Mouse (Mus musculus) left cerebral cortex, postnatal 10 days (tissue): ENCODE measurements around the gene C8g. TPM values are rescaled to one million over a fixed set of nuclear protein-coding genes. Genes with fewer than 3 reads are reported as not detected.

Experiments
- total RNA-seq, 2 experiments: library from RNA; stranded (reverse); gene quantifications; 2 replicates each; pipeline ENCODE4 v1.2.3; 2021

The C8g gene
- total RNA-seq, 2 experiments from 2014 or later = 1.2 to 2.3 TPM

Other genes with a start within 250 kb of the C8g start
- 10 to 100 TPM; 30.5 to 31.4 TPM for gene Tmem203, start 246.3 kb downstream of the C8g start, total RNA-seq
- 10 to 100 TPM; 10.8 to 14.6 TPM for gene Tprn, start 239.1 kb downstream of the C8g start, total RNA-seq
- gene Ssna1, start 229.3 kb downstream of the C8g start, total RNA-seq = 10 to 100 TPM; 72.1 to 81.0 TPM
- 10 to 100 TPM; 79.7 to 85.1 TPM for gene Anapc2, start 229.2 kb downstream of the C8g start, total RNA-seq
- gene Tmem210, start 213.6 kb downstream of the C8g start, total RNA-seq = not detected
- gene Lrrc26, start 211.8 kb downstream of the C8g start, total RNA-seq = not detected
- 100 to 1,000 TPM; 386 to 400 TPM for gene Grin1, start 182.5 kb downstream of the C8g start, total RNA-seq
- gene Man1b1, start 169.4 kb downstream of the C8g start, total RNA-seq = 10 to 100 TPM; 57.6 to 64.0 TPM
- gene Dpp7, start 145.4 kb downstream of the C8g start, total RNA-seq = 10 to 100 TPM; 24.7 to 28.5 TPM
- 10 to 100 TPM in 1 of 2 experiments, 1 to 10 TPM in 1; 6.3 to 12.1 TPM for gene Uap1l1, start 136.0 kb downstream of the C8g start, total RNA-seq
- gene Sapcd2, start 129.4 kb downstream of the C8g start, total RNA-seq = 1 to 10 TPM; 9.6 to 9.9 TPM
- 10 to 100 TPM; 12.2 to 15.6 TPM for gene Entpd2, start 105.8 kb downstream of the C8g start, total RNA-seq
- gene Npdc1, start 102.4 kb downstream of the C8g start, total RNA-seq = 100 to 1,000 TPM; 401 to 408 TPM
- under 1 TPM; 0.22 to 0.41 TPM for gene Fut7, start 78.5 kb downstream of the C8g start, total RNA-seq
- 100 to 1,000 TPM; 113 to 121 TPM for gene Abca2, start 73.0 kb downstream of the C8g start, total RNA-seq
- gene Clic3, start 44.9 kb downstream of the C8g start, total RNA-seq = under 1 TPM in 1 of 2 experiments, not detected in 1; 0.87 TPM
- 10 to 100 TPM; 72.0 to 79.5 TPM for gene Paxx, start 40.6 kb downstream of the C8g start, total RNA-seq
- 1,000 to 10,000 TPM; 1,004 to 1,053 TPM for gene Ptgds, start 31.7 kb downstream of the C8g start, total RNA-seq
- gene Lcn12, start 7.8 kb downstream of the C8g start, total RNA-seq = not detected
- gene Fbxw5, start 969 bp downstream of the C8g start, total RNA-seq = 100 to 1,000 TPM; 127 TPM
- 1 to 10 TPM; 7.8 to 8.6 TPM for gene Traf2, start 45.2 kb upstream of the C8g start, total RNA-seq
- 100 to 1,000 TPM; 181 to 191 TPM for gene Edf1, start 56.1 kb upstream of the C8g start, total RNA-seq
- gene Mamdc4, start 73.1 kb upstream of the C8g start, total RNA-seq = 1 to 10 TPM; 1.7 to 2.2 TPM
- gene Phpt1, start 73.5 kb upstream of the C8g start, total RNA-seq = 100 to 1,000 TPM; 103 to 105 TPM
- gene Ajm1, start 80.0 kb upstream of the C8g start, total RNA-seq = 100 to 1,000 TPM; 104 to 108 TPM
- 10 to 100 TPM; 81.8 to 96.7 TPM for gene Rabl6, start 106.8 kb upstream of the C8g start, total RNA-seq
- gene Ccdc183, start 116.0 kb upstream of the C8g start, total RNA-seq = not detected
- gene Tmem141, start 120.3 kb upstream of the C8g start, total RNA-seq = 10 to 100 TPM; 20.5 to 24.5 TPM
- under 1 TPM; 0.69 to 0.99 TPM for gene Fcna, start 126.3 kb upstream of the C8g start, total RNA-seq
- gene Lcn8, start 151.4 kb upstream of the C8g start, total RNA-seq = not detected
- not detected for gene Lcn5, start 156.2 kb upstream of the C8g start, total RNA-seq
- not detected for gene Lcn6, start 175.1 kb upstream of the C8g start, total RNA-seq
- gene Lcn10, start 181.0 kb upstream of the C8g start, total RNA-seq = not detected
- not detected for gene Obp2a, start 198.3 kb upstream of the C8g start, total RNA-seq
- 10 to 100 TPM; 80.8 to 95.4 TPM for gene Bmyc, start 205.0 kb upstream of the C8g start, total RNA-seq
- gene Obp2b, start 235.3 kb upstream of the C8g start, total RNA-seq = not detected